Mouse (Mus musculus) intestine, postnatal 0 days (tissue): Measurements from ENCODE around the gene AF067063. TPM values are rescaled to one million over a fixed set of nuclear protein-coding genes. Genes with fewer than 3 reads are reported as not detected.
A peak's percentile ranks its signal among the peaks of the same experiment; 100 is the strongest.

Experiments used
- ATAC-seq: fragments of 200-750 bp; cut with Nextera tagmentation; 2 replicates; pipeline ENCODE4 v1.8.0; 2017; ENCODE audit warnings: mild to moderate bottlenecking, moderate TSS enrichment, moderate library complexity
- H3K27ac ChIP-seq: fragments of 300-500 bp; sonication (generic); 2 replicates; pipeline ENCODE4 v1.5.1; 2014; ENCODE audit warnings: mild to moderate bottlenecking, low read depth, low read length, moderate library complexity
- H3K27me3 ChIP-seq: fragments of 300-500 bp; sonication (generic); replicated peaks from 2 replicates; pipeline ENCODE4 v1.6.1; 2014; ENCODE audit warnings: low read length, mixed read lengths; ENCODE audit not compliant: control insufficient read depth, insufficient read depth
- H3K36me3 ChIP-seq: fragments of 300-500 bp; sonication (generic); 2 replicates; pipeline ENCODE4 v1.6.1; 2014; ENCODE audit warnings: mild to moderate bottlenecking, moderate library complexity; ENCODE audit not compliant: control insufficient read depth, insufficient read depth
- H3K4me1 ChIP-seq: fragments of 300-500 bp; sonication (generic); replicated peaks from 2 replicates; pipeline ENCODE4 v1.6.1; 2014; ENCODE audit warnings: antibody characterized with exemption, low read length, mixed read lengths; ENCODE audit not compliant: control insufficient read depth, insufficient read depth
- H3K4me2 ChIP-seq: fragments of 300-500 bp; sonication (generic); replicated peaks from 2 replicates; pipeline ENCODE4 v1.6.1; 2014; ENCODE audit warnings: low read depth, mild to moderate bottlenecking, moderate library complexity
- H3K4me3 ChIP-seq: fragments of 300-500 bp; sonication (generic); 2 replicates; pipeline ENCODE4 v1.5.1; 2014; ENCODE audit warnings: low read depth, low read length
- H3K9ac ChIP-seq: fragments of 300-500 bp; sonication (generic); 2 replicates; pipeline ENCODE4 v1.6.1; 2014; ENCODE audit warnings: mild to moderate bottlenecking, low read depth, low read length
- H3K9me3 ChIP-seq: fragments of 300-500 bp; sonication (generic); 2 replicates; pipeline ENCODE4 v1.6.1; 2016; ENCODE audit warnings: mixed run types; ENCODE audit not compliant: control insufficient read depth
- CTCF ChIP-seq: sonication (generic); IDR thresholded peaks from 2 replicates; pipeline ENCODE4 v1.5.1; 2016; ENCODE audit warnings: low read depth, mild to moderate bottlenecking, control low read depth, antibody characterized with exemption, moderate library complexity
- WGBS: fragments of 180-500 bp; shearing (Covaris S2); extraction: QIAGEN DNeasy Blood & Tissue Kit; methylation state at CpG from one replicate; pipeline ENCODE4 v1.1.7; 2014; 5-methylcytosine and 5-hydroxymethylcytosine counted together
- polyA plus RNA-seq: library from polyadenylated mRNA; unstranded; fragments of >200 nt; fragmentation: Nextera tagmentation; extraction: Ambion mirVana; gene quantifications from 2 replicates; pipeline ENCODE4 v1.2.1, GENCODE M21; 2015

AF067063 gene
- polyA plus RNA-seq, 1 experiment from 2014 or later, result not detected

GRCm38 (mm10) chr13:119792791-119793404, 37.1 kb downstream of the AF067063 start:
- Histone ChIP-seq H3K27ac (no peak overlapping the region), H3K27me3 (no peaks in the 10 kb centered on the region), H3K4me1 (no peaks in the 10 kb centered on the region; the same call in 1 of the 2 replicates), H3K4me2 (no peak overlapping the region), H3K9me3 (no peaks in the 10 kb centered on the region), H3K9ac (no peak overlapping the region), H3K4me3 (no peak overlapping the region), H3K36me3 (no peaks in the 10 kb centered on the region)
- TF ChIP-seq CTCF, result no peak
- WGBS, result 67% methylated on average over 5 of the region's 5 CpGs
- ATAC-seq, result no peak

GRCm38 (mm10) chr13:119791580-119792135, 38.4 kb downstream of the AF067063 start:
- 3% methylated on average over 18 of the region's 18 CpGs for WGBS
- Histone ChIP-seq H3K9ac (peak overlapping the region; percentile 93), H3K27me3 (no peaks in the 10 kb centered on the region), H3K27ac (peak overlapping the region; percentile 91), H3K36me3 (peaks cover 6% of the 10 kb centered on the region), H3K4me1 (no peaks in the 10 kb centered on the region; the same call in 1 of the 2 replicates), H3K4me2 (peak overlapping the region; percentile 96), H3K4me3 (peak overlapping the region; percentile 91), H3K9me3 (no peaks in the 10 kb centered on the region)
- TF ChIP-seq CTCF, result no peak
- ATAC-seq, result no peak

GRCm38 (mm10) chr13:119790761-119791579, 39.0 kb downstream of the AF067063 start, which contains the start of gene Zfp131:
Zfp131 (minus strand) TSS chr13:119790889.
- Histone ChIP-seq H3K27ac (peak within 1 kb of the TSS; percentile 91), H3K4me1 (no peaks in the 10 kb centered on the region; the same call in 1 of the 2 replicates), H3K36me3 (peaks cover 7% of the 10 kb centered on the region), H3K27me3 (no peaks in the 10 kb centered on the region), H3K4me2 (peak within 1 kb of the TSS; percentile 96), H3K9ac (peak within 1 kb of the TSS; percentile 93), H3K4me3 (peak within 1 kb of the TSS; percentile 91), H3K9me3 (no peaks in the 10 kb centered on the region)
- peak; percentile 17; the same call in 1 of the 2 replicates for TF ChIP-seq CTCF
- ATAC-seq, result peak; percentile 98
- under 1% methylated on average over 59 of the region's 86 CpGs for WGBS

GRCm38 (mm10) chr13:119789851-119790717, 39.9 kb downstream of the AF067063 start:
- Histone ChIP-seq H3K36me3 (peaks cover 7% of the 10 kb centered on the region), H3K27me3 (no peaks in the 10 kb centered on the region), H3K4me2 (peak overlapping the region; percentile 96), H3K4me1 (no peaks in the 10 kb centered on the region; the same call in 1 of the 2 replicates), H3K27ac (peak overlapping the region; percentile 91), H3K9me3 (no peaks in the 10 kb centered on the region), H3K9ac (peak overlapping the region; percentile 93), H3K4me3 (peak overlapping the region; percentile 91)
- ATAC-seq, result peak; percentile 45
- no peak for TF ChIP-seq CTCF
- WGBS, result under 1% methylated on average over 42 of the region's 66 CpGs

- no peak for ATAC-seq
- Histone ChIP-seq H3K9ac (no peak overlapping the region), H3K27me3 (no peaks in the 10 kb centered on the region), H3K9me3 (no peaks in the 10 kb centered on the region), H3K4me2 (no peak overlapping the region), H3K36me3 (peaks cover 35% of the 10 kb centered on the region), H3K27ac (no peak overlapping the region), H3K4me3 (no peak overlapping the region), H3K4me1 (no peaks in the 10 kb centered on the region)
- peak; percentile 20; the same call in 1 of the 2 replicates for TF ChIP-seq CTCF
- 81% methylated on average over 4 of the region's 4 CpGs for WGBS
These were observed 46.4 kb downstream of the AF067063 start for GRCm38 (mm10) chr13:119783581-119783980.

Other genes starting within 250 kb of the AF067063 start
- gene Ccl28, start 206.4 kb downstream of the AF067063 start, polyA plus RNA-seq, result 1.0 and 1.1 TPM in 2 replicates
- gene Hmgcs1, start 139.8 kb downstream of the AF067063 start, polyA plus RNA-seq, result 54.5 and 63.0 TPM in 2 replicates
- 0.48 and 0.53 TPM in 2 replicates for gene Nim1k, start 74.3 kb downstream of the AF067063 start, polyA plus RNA-seq
- gene Zfp131, start 39.3 kb downstream of the AF067063 start, polyA plus RNA-seq, result 12.9 and 15.4 TPM in 2 replicates
- gene D13Ertd608e, start 5.8 kb upstream of the AF067063 start, polyA plus RNA-seq, result not detected in 2 replicates
- gene Tcstv1, start 64.6 kb upstream of the AF067063 start, polyA plus RNA-seq, result not detected in 2 replicates
- not detected in 2 replicates for gene Gm21761, start 99.1 kb upstream of the AF067063 start, polyA plus RNA-seq
- not detected in 2 replicates for gene B020031M17Rik, start 120.6 kb upstream of the AF067063 start, polyA plus RNA-seq
- gene Gm36079, start 196.8 kb upstream of the AF067063 start, polyA plus RNA-seq, result not detected in 2 replicates
- 0.10 TPM in 1 of 2 replicates, not detected in the other for gene Gm21188, start 222.0 kb upstream of the AF067063 start, polyA plus RNA-seq